ENCODE assay signal across 8 mouse cellular contexts in the genomic region with DNA sequence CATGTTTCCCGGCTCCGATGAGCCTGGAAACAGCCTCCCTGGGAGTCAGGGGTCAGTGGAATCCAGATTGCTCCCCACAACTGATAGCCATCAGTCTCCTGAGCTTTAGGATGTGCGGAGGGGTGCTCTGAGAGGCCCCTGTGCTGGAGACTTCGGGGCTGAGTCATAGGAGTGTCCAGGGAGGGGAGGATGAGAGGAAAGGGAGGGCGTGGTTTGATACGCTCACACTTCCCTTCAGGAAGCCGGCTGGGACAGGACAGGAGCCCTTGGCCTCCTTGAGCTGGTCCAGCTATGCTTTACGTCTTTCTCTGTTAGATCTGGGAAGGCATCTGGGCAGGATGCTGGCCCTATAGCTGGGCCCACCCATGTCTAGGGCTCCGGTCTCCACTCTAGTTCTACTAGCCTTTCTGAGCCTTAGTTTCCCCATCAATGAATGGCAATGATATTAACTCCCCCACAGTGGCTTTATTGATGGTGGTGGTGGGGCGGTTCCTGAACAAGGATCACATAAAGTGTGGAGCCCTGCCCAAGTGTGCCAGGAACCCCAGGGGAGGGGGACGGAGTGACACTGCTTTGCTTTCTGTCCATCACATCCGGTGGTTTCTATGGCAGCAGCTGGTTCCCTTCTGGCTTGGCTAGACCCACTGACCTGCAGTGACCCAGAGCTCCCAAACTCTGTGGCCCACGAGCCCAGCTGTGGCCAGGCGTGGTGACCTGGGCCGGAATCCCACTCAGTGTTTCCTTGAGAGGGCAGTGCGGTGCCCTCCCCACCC. TPM values are rescaled to one million over a fixed set of nuclear protein-coding genes. Genes with fewer than 3 reads are reported as not detected.
A peak's percentile ranks its signal among the peaks of the same experiment; 100 is the strongest.
DNase-seq lines count a peak whose midpoint lies in the region; ATAC-seq and TF ChIP-seq lines count a peak whose summit lies in the region.

No protein-coding gene starts in this region.

- DNase-seq in left cerebral cortex, postnatal 4 days: peak; percentile 29
- DNase-seq in left cerebral cortex, adult 18-20 months (ENCODE audit: low spot score in 2 of 2): no peak
- DNase-seq in heart, postnatal 4 days: peak; percentile 58
- no peak for DNase-seq in liver, adult 2 months (ENCODE audit: extremely low read depth, low read depth, low spot score)
- DNase-seq in spleen, postnatal 14 days (ENCODE audit: low spot score in 2 of 2): no peak
- no peak for DNase-seq in gastrocnemius, postnatal 4 days (ENCODE audit: low spot score in 2 of 2)
- DNase-seq in Muller cell, postnatal 12 days (ENCODE audit: inconsistent ontology term): no peak

- H3K4me1 ChIP-seq in liver, adult 2 months (ENCODE audit: control insufficient read depth, insufficient read depth, low read length): no peaks in the 10 kb centered on the region

- no peak overlapping the region for H3K4me3 ChIP-seq in liver, adult 2 months (ENCODE audit: insufficient read depth, low read depth, low read length)

- TF ChIP-seq CTCF in liver, adult 2 months (IDR thresholded peaks at IDR 0.05; ENCODE audit: low read depth, low read length): no peak

- no peaks in the 10 kb centered on the region for H3K27me3 ChIP-seq in liver, adult 2 months (ENCODE audit: control insufficient read depth, insufficient read depth, low read length)

- H3K9ac ChIP-seq in liver, adult 2 months (ENCODE audit: low read depth, low read length): no peak overlapping the region

- intact Hi-C loops in left cerebral cortex, postnatal 4 days (cut with DNase I): no loop called here

- H3K36me3 ChIP-seq in liver, adult 2 months (ENCODE audit: control insufficient read depth, insufficient read depth, low read length): no peaks in the 10 kb centered on the region

- peak; percentile 33; the same call in 1 of the 2 replicates for ATAC-seq in monocyte, adult 5-6 weeks (replicated peaks; ENCODE audit: insufficient number of reproducible peaks, low FRiP score, low TSS enrichment, poor library complexity, severe bottlenecking)

- H3K27ac ChIP-seq in liver, adult 2 months (replicated peaks; ENCODE audit: insufficient read depth, low read depth, low read length): peak overlapping the region; percentile 25; the same call in 1 of the 2 replicates

- 65% methylated on average over 16 of the region's 16 CpGs for WGBS in liver, adult 2 months

- TF ChIP-seq POLR2A in liver, adult 2 months (IDR thresholded peaks at IDR 0.05; ENCODE audit: extremely low read depth, insufficient read depth, low read length): no peak

- H3K79me2 ChIP-seq in liver, adult 2 months (ENCODE audit: control insufficient read depth, insufficient read depth, low read length): no peaks in the 10 kb centered on the region

RNA-seq across cellular contexts. Expression of gene Gm572, which starts 33.3 kb away (rescaled TPM):
- not detected for total RNA-seq in left cerebral cortex, postnatal 4 days (2021)
- not detected for total RNA-seq in left cerebral cortex, adult 18-20 months (2021)
- total RNA-seq in heart, postnatal 4 days (2021): 1 to 10 TPM; 4.1 to 4.9 TPM
- not detected in 2 replicates for total RNA-seq in liver, adult 2 months (2014; rRNA removed)
- polyA plus RNA-seq in liver, adult 2 months (2012; rRNA removed): not detected in 2 replicates
- total RNA-seq in monocyte, adult 5-6 weeks (2017): not detected in 3 replicates
- total RNA-seq in gastrocnemius, postnatal 4 days (2021): 1 to 10 TPM; 7.3 to 8.7 TPM

RNA-seq across cellular contexts. Expression of gene Tardbp, which starts 49.6 kb away (rescaled TPM):
- total RNA-seq in left cerebral cortex, postnatal 4 days (2021): 100 to 1,000 TPM; 263 to 324 TPM
- total RNA-seq in left cerebral cortex, adult 18-20 months (2021): 100 to 1,000 TPM; 214 to 220 TPM
- total RNA-seq in heart, postnatal 4 days (2021): 100 to 1,000 TPM; 198 to 204 TPM
- 87.2 and 111 TPM in 2 replicates for total RNA-seq in liver, adult 2 months (2014; rRNA removed)
- 33.2 and 33.4 TPM in 2 replicates for polyA plus RNA-seq in liver, adult 2 months (2012; rRNA removed)
- total RNA-seq in monocyte, adult 5-6 weeks (2017): 326 to 434 TPM (median 398 TPM) in 3 replicates
- 100 to 1,000 TPM; 200 to 267 TPM for total RNA-seq in gastrocnemius, postnatal 4 days (2021)

Comparison
In these comparisons a context has a peak if more than half of its experiments do, and no peak if none do; other contexts are left out.
1. DNase-seq: peak in left cerebral cortex, postnatal 4 days (single experiment) and heart, postnatal 4 days (single experiment); none in left cerebral cortex, adult 18-20 months (0 of 2), liver, adult 2 months (single experiment), spleen, postnatal 14 days (0 of 2), gastrocnemius, postnatal 4 days (0 of 2) and Muller cell, postnatal 12 days (single experiment).